Mouse (Mus musculus) kidney, postnatal 0 days (tissue): ENCODE measurements around the gene Cox20. TPM values are rescaled to one million over a fixed set of nuclear protein-coding genes. Genes with fewer than 3 reads are reported as not detected.

Source experiments
- ATAC-seq: fragments of 200-750 bp; cut with Nextera tagmentation; replicated peaks from 2 replicates; pipeline ENCODE4 v1.8.0; 2017; ENCODE audit warnings: low read depth, moderate number of reproducible peaks, moderate TSS enrichment, moderate library complexity; ENCODE audit not compliant: low FRiP score
- DNase-seq: peaks from one replicate; pipeline ENCODE4 v3.0.0-alpha.2; 2016; ENCODE audit warnings: low spot score
- H3K27ac ChIP-seq: fragments of 300-500 bp; sonication (generic); 2 replicates; pipeline ENCODE4 v1.5.1; 2014; ENCODE audit warnings: mild to moderate bottlenecking
- H3K27me3 ChIP-seq: fragments of 300-500 bp; sonication (generic); 2 replicates; pipeline ENCODE4 v1.6.1; 2014; ENCODE audit warnings: low read length, mixed read lengths; ENCODE audit not compliant: insufficient read depth
- H3K36me3 ChIP-seq: fragments of 300-500 bp; sonication (generic); 2 replicates; pipeline ENCODE4 v1.6.1; 2014; ENCODE audit warnings: low read length, mixed read lengths; ENCODE audit not compliant: insufficient read depth
- H3K4me1 ChIP-seq: fragments of 300-500 bp; sonication (generic); replicated peaks from 2 replicates; pipeline ENCODE4 v1.6.1; 2014; ENCODE audit warnings: antibody characterized with exemption, low read length, mixed read lengths; ENCODE audit not compliant: insufficient read depth
- H3K4me2 ChIP-seq: fragments of 300-500 bp; sonication (generic); 2 replicates; pipeline ENCODE4 v1.6.1; 2014; ENCODE audit warnings: mild to moderate bottlenecking, low read length, moderate library complexity, mixed read lengths
- H3K4me3 ChIP-seq: fragments of 300-500 bp; sonication (generic); replicated peaks from 2 replicates; pipeline ENCODE4 v1.5.1; 2014; ENCODE audit warnings: low read depth, low read length
- H3K9ac ChIP-seq: fragments of 300-500 bp; sonication (generic); 2 replicates; pipeline ENCODE4 v1.6.1; 2014; ENCODE audit warnings: low read depth, low read length
- H3K9me3 ChIP-seq: fragments of 300-500 bp; sonication (generic); replicated peaks from 2 replicates; pipeline ENCODE4 v1.6.1; 2016; ENCODE audit warnings: low read length, inconsistent platforms, mixed read lengths
- CTCF ChIP-seq: IDR thresholded peaks from 2 replicates; pipeline ENCODE4 v1.5.1; 2016; ENCODE audit warnings: antibody characterized with exemption, low read depth, mild to moderate bottlenecking, moderate library complexity
- WGBS: fragments of 180-500 bp; shearing (Covaris S2); extraction: QIAGEN DNeasy Blood & Tissue Kit; methylation state at CpG from one replicate; pipeline ENCODE4 v1.1.7; 2014; 5-methylcytosine and 5-hydroxymethylcytosine counted together
- polyA plus RNA-seq: library from polyadenylated mRNA; unstranded; fragments of >200 nt; fragmentation: Nextera tagmentation; extraction: Ambion mirVana; gene quantifications from 2 replicates; pipeline ENCODE4 v1.2.1, GENCODE M21; 2015

Cox20 gene
- polyA plus RNA-seq, 1 experiment from 2014 or later, result 225 TPM

DNA sequence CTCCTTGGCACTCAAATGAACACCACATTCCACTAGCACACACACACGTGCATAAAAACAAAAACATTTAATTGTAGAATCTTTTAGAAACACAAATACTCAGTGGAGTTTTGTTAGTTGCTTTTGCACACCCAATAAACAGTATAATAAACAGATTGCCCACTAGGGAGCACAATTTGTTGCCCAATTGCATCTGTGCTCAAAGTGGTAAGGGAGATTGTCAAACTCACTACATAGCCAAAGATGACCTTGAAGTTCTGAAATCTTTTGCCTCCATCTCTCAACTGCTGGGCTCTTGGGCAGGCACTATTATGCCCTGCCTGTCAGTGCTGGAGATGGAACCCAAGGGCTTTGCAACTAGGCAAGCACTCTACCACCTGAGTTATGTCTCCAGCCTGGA is 8.8 kb upstream of the Cox20 start:
- Histone ChIP-seq H3K27ac (no peak overlapping the region), H3K36me3 (no peaks in the 10 kb centered on the region), H3K4me3 (no peak overlapping the region), H3K9ac (no peak overlapping the region), H3K27me3 (no peaks in the 10 kb centered on the region), H3K4me2 (no peak overlapping the region), H3K4me1 (no peaks in the 10 kb centered on the region), H3K9me3 (no peaks in the 10 kb centered on the region)
- ATAC-seq, result no peak
- DNase-seq, result no peak
- WGBS, result 55% methylated on average over 1 of the region's 1 CpGs
- TF ChIP-seq CTCF, result peak; percentile 48; the same call in 1 of the 2 replicates

DNA sequence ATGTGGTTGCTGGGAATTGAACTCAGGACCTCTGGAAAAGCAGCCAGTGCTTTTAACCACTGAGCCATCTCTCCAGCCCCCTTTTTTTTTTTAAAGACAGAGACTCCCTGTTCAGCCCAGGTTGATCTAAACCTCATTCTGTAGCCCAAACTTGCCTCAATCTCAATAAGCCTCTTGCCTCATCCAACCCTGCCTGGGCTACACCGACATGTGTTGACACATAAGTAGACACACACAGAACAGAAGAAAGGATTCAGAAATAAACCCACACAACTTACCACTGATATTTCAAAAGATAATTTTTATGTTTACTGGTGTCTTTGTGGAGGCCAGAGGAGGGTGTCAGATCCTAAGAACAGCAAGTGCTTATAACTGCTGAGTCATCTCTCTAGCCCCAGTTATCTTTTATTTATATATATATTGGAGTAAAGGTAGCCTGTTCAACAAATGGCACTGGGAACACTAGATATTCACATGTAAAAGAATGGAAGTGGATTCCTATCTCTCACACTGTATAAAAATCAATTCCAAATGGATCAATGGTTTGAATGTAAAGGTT is 5.8 kb upstream of the Cox20 start:
- Histone ChIP-seq H3K27ac (no peak overlapping the region), H3K36me3 (no peaks in the 10 kb centered on the region), H3K9ac (no peak overlapping the region), H3K27me3 (no peaks in the 10 kb centered on the region), H3K4me2 (no peak overlapping the region), H3K4me1 (0 out of 2 replicates have a peak, but pooled peaks cover 2% of the 10 kb centered on the region), H3K4me3 (no peak overlapping the region), H3K9me3 (no peaks in the 10 kb centered on the region)
- ATAC-seq (no peak), DNase-seq (no peak)
- no peak for TF ChIP-seq CTCF
- 87% methylated on average over 1 of the region's 1 CpGs for WGBS

DNA sequence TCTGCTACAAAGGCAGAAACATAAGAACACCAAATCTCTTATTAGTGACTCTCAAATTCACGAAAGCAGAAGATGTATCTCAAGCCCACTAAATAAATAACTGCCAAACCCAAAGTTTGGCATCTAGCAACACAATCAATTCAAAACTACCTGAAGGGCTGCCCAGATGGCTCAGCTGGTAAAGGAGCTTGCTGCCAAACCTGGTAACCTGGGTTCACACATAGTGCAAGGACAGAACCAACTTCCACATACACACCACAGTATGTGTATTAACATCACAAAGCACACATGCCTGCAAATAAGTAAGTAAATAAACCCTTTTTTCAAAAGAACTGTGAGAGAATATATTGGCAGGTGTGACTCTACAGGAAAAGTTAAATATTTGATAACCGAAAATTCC is 4.7 kb upstream of the Cox20 start:
- DNase-seq, result no peak
- Histone ChIP-seq H3K27ac (no peak overlapping the region), H3K4me1 (0 out of 2 replicates have a peak, but pooled peaks cover 2% of the 10 kb centered on the region), H3K9me3 (no peaks in the 10 kb centered on the region), H3K4me3 (no peak overlapping the region), H3K4me2 (no peak overlapping the region), H3K36me3 (no peaks in the 10 kb centered on the region), H3K27me3 (no peaks in the 10 kb centered on the region), H3K9ac (no peak overlapping the region)
- no peak for ATAC-seq
- 89% methylated on average over 2 of the region's 2 CpGs for WGBS
- TF ChIP-seq CTCF, result no peak

DNA sequence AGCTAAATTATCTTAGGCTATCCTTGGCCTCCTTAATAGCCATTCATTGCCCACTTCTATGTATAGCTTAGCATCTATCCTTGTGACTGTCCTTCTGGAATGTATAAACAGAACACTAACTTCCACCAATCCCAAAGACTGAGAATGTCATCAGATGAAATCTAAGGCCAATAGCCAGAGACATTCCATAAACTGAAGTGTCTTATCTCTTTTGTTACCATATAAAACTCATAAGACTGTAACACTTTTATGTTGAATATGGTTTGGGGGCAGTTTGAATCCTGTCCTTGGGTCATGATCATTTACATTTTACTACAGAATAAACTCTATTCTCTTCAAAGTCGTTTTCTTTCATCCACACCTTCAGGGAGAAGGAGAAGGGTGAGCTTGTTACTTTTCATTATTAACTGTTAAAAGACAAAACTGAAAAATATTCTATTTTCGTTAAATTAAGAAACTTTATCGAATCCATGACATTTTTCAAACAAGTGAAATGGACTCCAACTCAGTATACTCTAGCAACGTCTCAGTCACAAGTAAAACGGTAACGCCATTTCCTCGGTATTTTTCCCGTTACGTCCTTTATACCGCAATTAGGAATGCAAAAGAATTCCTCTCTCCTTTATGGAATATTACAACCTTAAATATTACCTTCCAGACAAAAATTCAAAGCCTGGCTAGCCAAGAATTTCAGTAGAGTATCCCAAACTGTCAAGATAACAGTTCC is 1.5 kb upstream of the Cox20 start:
- peak overlapping the region; percentile 63 for H3K4me3 ChIP-seq
- H3K36me3 ChIP-seq, result peaks cover 10% of the 10 kb centered on the region; the same call in 1 of the 2 replicates
- peak overlapping the region; percentile 85; the same call in 1 of the 2 replicates for H3K9ac ChIP-seq
- peak overlapping the region; percentile 99 for H3K27ac ChIP-seq
- H3K9me3 ChIP-seq, result no peaks in the 10 kb centered on the region
- ATAC-seq, result no peak
- H3K27me3 ChIP-seq, result no peaks in the 10 kb centered on the region
- TF ChIP-seq CTCF, result no peak
- H3K4me1 ChIP-seq, result peaks cover 14% of the 10 kb centered on the region; the same call in 1 of the 2 replicates
- WGBS, result 31% methylated on average over 10 of the region's 10 CpGs
- peak overlapping the region; percentile 77 for H3K4me2 ChIP-seq
- peak; percentile 57 for DNase-seq

- Histone ChIP-seq H3K4me3 (peak overlapping the region; percentile 63), H3K36me3 (peaks cover 16% of the 10 kb centered on the region), H3K27me3 (no peaks in the 10 kb centered on the region), H3K4me1 (peaks cover 14% of the 10 kb centered on the region; the same call in 1 of the 2 replicates), H3K9me3 (no peaks in the 10 kb centered on the region), H3K9ac (peak overlapping the region; percentile 85), H3K4me2 (peak overlapping the region; percentile 77), H3K27ac (peak overlapping the region; percentile 99)
- WGBS, result under 1% methylated on average over 17 of the region's 17 CpGs
- ATAC-seq, result peak; percentile 65
- DNase-seq, result peak; percentile 95
- TF ChIP-seq CTCF, result no peak
Measured at GRCm38 (mm10) chr1:178318002-178318388, 935 bp upstream of the Cox20 start.

- peak; percentile 53 for DNase-seq
- Histone ChIP-seq H3K4me3 (peak overlapping the region; percentile 63), H3K36me3 (peaks cover 26% of the 10 kb centered on the region), H3K9ac (peak overlapping the region; percentile 85), H3K4me2 (peak overlapping the region; percentile 77), H3K27me3 (no peaks in the 10 kb centered on the region), H3K9me3 (no peaks in the 10 kb centered on the region), H3K27ac (peak overlapping the region; percentile 99), H3K4me1 (peaks cover 14% of the 10 kb centered on the region; the same call in 1 of the 2 replicates)
- under 1% methylated on average over 12 of the region's 12 CpGs for WGBS
- no peak for TF ChIP-seq CTCF
- no peak for ATAC-seq
Measured at GRCm38 (mm10) chr1:178319295-178320037, 536 bp downstream of the Cox20 start.
